Mouse (Mus musculus) mammary gland, adult 2 months (tissue): ENCODE results near the gene Scg3. TPM values are rescaled to one million over a fixed set of nuclear protein-coding genes. Genes with fewer than 3 reads are reported as not detected.

Source experiments
- polyA plus RNA-seq: library from polyadenylated mRNA; depleted of rRNA; stranded (reverse); fragments of >200 nt; gene quantifications from 2 replicates; pipeline ENCODE4 v1.2.3, GENCODE M21; 2012; ENCODE audit warnings: low replicate concordance; rRNA removed

The Scg3 gene
- 58.5 and 132 TPM in 2 replicates for polyA plus RNA-seq

DNA sequence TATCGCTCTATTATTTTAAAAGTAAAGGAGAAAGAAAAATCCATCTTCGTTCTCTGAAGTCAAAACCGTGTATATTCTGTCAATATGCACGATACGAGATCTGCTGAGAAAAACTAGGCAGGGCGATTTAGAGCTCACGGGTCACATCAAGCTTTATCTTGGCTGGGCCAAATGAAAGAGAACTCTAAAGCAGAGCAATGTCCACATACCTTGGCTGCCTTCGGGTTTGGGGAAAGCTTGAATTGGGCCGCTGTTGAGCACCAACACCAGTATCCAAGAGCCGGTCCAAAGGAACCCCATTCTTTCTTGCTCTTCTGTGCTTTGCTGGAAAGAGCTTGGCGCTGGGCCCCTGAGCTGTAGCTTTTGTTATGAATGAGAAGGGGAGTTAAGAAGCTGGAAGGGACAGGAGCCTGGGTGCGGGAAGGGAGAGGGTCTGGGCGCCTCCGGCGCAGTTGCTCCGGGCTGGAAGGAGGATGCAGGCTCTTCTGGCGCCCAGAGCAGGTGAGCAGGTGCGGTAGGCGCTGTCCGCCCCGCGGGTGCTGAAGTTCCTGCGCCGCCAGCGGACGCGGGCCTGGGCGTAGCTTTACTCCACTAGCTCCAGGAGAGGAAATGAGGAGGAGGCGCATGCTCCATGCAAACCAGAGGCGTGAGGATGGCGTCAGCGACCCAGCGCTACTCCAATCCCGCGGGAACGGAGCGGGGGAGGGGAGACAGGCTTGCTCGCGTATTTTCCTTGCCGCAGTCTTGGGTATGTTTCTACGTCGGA is at the start of gene Scg3:
TSS of gene Scg3 (minus strand) at position 631 of the 766 bp plus-strand sequence.

DNA sequence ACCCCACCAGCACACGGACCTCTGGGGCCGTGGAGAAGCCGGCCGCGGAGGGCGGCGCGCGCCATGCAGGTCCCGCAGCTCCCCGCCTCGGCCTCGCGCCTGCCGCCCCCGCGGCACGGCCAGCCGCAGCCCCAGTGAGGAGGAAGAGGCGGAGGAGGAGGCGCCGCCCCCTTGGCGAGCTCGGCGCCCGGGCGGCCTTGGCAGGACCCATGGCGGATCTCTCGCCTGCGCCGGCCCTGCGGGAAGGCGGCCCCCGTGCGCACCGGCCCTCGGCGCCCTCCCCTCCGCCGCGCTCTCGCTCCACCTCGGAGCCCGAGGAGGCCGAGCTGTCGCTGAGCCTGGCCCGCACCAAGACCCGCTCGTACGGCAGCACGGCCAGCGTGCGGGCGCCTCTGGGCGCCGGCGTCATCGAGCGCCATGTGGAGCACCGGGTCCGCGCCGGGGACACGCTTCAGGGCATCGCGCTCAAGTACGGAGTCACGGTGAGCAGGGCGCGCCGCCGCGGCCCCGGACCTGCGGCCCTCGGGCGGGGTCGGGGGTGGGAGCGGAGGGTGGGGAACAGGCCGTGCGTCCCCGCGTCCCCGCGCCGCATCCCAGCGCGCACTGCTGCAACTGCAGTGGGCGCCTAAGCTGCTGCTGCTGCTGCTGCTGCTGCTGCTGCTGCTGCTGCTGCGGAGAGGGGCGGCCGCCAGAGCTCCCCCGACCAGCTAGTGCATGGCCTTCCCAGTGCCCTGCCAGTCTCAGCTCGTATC is 58.1 kb downstream of the Scg3 start, which contains the start of gene Lysmd2:
TSS of gene Lysmd2 (plus strand) at position 186 of the 752 bp plus-strand sequence.

DNA sequence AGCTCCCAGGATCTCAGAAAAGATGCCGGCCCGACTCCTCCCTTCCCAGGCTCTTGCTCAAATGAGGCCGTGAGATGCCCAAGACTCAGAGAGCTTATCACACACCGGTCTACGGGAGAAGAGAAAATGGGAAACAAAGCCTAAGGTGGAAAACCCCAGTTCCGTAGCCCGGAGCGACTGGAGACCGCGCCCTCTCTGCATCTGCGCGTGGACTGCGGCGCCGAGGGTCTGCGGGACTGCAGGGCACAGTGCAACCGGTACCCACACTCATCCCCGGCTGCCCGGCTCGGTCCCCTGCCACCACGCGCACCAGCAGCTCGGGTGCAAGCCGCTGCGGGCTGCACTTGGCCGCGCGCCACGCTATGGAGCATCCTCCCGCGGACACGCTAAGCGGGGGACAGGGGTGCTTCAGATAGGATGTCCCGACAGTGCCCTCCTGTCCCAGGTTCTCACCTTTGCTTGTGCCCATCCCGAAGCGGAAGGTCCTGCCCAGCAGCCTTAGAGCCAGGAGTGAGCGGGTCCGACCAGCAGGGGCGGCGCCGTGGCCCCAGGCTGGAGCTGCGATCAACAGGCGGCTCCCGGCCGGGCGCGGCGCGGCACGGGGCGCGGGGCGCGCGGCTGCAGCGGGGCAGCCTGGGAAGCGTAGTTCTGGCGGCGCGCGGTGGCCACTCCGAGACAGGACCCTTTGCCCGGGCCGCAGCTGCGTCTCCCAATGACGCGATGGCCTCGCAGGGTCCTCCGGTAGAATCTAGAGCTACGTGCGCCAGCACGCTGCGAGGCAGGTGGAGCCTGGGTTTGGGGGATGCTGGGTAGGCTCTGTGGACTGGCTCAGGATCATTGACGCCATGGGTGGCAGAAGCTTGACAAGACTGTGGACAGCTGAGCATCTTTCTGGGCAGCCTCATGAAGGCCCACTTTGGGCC is 73.0 kb downstream of the Scg3 start, which contains the start of gene Tmod2:
TSS of gene Tmod2 (minus strand) at position 755 of the 923 bp plus-strand sequence.

Other genes with a start within 250 kb of the Scg3 start
- 1.8 and 2.1 TPM in 2 replicates for gene Leo1, start 242.5 kb downstream of the Scg3 start, polyA plus RNA-seq
- 19.8 and 32.6 TPM in 2 replicates for gene Tmod3, start 124.4 kb downstream of the Scg3 start, polyA plus RNA-seq
- 1.8 and 4.1 TPM in 2 replicates for gene Tmod2, start 72.7 kb downstream of the Scg3 start, polyA plus RNA-seq
- 24.9 and 51.2 TPM in 2 replicates for gene Lysmd2, start 58.3 kb downstream of the Scg3 start, polyA plus RNA-seq
- 0.06 and 0.68 TPM in 2 replicates for gene Bmp5, start 91.3 kb upstream of the Scg3 start, polyA plus RNA-seq